ENCODE assay signal across 8 mouse cellular contexts in the genomic region with DNA sequence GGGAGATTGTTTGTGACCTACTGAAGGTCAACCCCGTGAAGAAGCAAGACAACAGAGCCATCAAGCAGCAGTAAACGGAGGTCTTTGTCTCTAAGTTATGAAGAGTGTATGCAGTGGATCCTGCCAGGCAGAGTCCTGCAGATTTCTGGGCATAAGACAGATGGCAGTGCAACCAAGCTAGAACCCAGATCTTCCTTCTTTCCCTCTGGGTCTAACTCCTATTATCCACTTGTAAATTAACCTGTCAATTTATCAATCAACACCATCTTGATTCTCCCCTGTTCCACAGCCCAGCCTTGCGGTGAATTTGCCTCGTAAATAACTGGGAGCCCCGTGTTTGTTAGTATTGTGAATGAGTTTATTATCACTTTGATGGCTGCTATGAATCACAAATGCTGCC.
DNase-seq lines count a peak whose midpoint lies in the region; ATAC-seq and TF ChIP-seq lines count a peak whose summit lies in the region.

No protein-coding gene starts in this region.

- DNase-seq in adrenal gland, adult (ENCODE audit: inconsistent age in 2 of 2, low spot score in 1 of 2), result peak; percentile 5 to 56
- no peak for DNase-seq in adrenal gland, adult 8-10 months
- DNase-seq in lung, adult 2 months, result no peak
- no peak for DNase-seq in lung, adult 18-20 months
- peak; percentile 73 for DNase-seq in hindbrain, postnatal 0 days (ENCODE audit: low spot score)
- DNase-seq in ovary, postnatal 14 days (ENCODE audit: low spot score), result no peak
- DNase-seq in thymus, postnatal 4 days, result no peak

- H3K9ac ChIP-seq in hindbrain, postnatal 0 days (replicated peaks; ENCODE audit: low read length), result no peak overlapping the region
- H3K9ac ChIP-seq in midbrain, embryonic 15.5 days, result no peak overlapping the region

- H3K4me1 ChIP-seq in lung, adult 2 months (ENCODE audit: control insufficient read depth, insufficient read depth, low read length), result no peaks in the 10 kb centered on the region
- H3K4me1 ChIP-seq in hindbrain, postnatal 0 days (ENCODE audit: insufficient read depth, low read length), result no peaks in the 10 kb centered on the region
- H3K4me1 ChIP-seq in midbrain, embryonic 15.5 days, result no peaks in the 10 kb centered on the region

- no peaks in the 10 kb centered on the region for H3K9me3 ChIP-seq in hindbrain, postnatal 0 days (ENCODE audit: low read length)
- no peaks in the 10 kb centered on the region for H3K9me3 ChIP-seq in midbrain, embryonic 15.5 days

- no peak overlapping the region for H3K4me3 ChIP-seq in lung, adult 2 months (replicated peaks; ENCODE audit: extremely low read depth, low read depth, low read length)
- peak overlapping the region; percentile 3; the same call in 1 of the 2 replicates for H3K4me3 ChIP-seq in hindbrain, postnatal 0 days (ENCODE audit: low read length)
- no peak overlapping the region for H3K4me3 ChIP-seq in midbrain, embryonic 15.5 days

- H3K27ac ChIP-seq in hindbrain, postnatal 0 days, result no peak overlapping the region
- no peak overlapping the region for H3K27ac ChIP-seq in midbrain, embryonic 15.5 days

- H3K4me2 ChIP-seq in hindbrain, postnatal 0 days (ENCODE audit: low read depth, low read length), result peak overlapping the region; percentile 43
- peak overlapping the region; percentile 9; the same call in 1 of the 2 replicates for H3K4me2 ChIP-seq in midbrain, embryonic 15.5 days

- no peaks in the 10 kb centered on the region for H3K27me3 ChIP-seq in hindbrain, postnatal 0 days (ENCODE audit: insufficient read depth, low read length)
- 0 out of 2 replicates have a peak, but pooled peaks cover 2% of the 10 kb centered on the region for H3K27me3 ChIP-seq in midbrain, embryonic 15.5 days (replicated peaks)

- TF ChIP-seq POLR2A in lung, adult 2 months (IDR thresholded peaks at IDR 0.05; ENCODE audit: borderline replicate concordance, extremely low read depth, low read depth, low read length), result no peak

- 22% methylated on average over 5 of the region's 5 CpGs for WGBS in lung, adult 2 months
- WGBS in hindbrain, postnatal 0 days, result 12% methylated on average over 5 of the region's 5 CpGs
- WGBS in midbrain, embryonic 15.5 days, result 26% methylated on average over 5 of the region's 5 CpGs

- 0 out of 2 replicates have a peak, but pooled peaks have one; percentile 11 for TF ChIP-seq CTCF in lung, adult 2 months (IDR thresholded peaks at IDR 0.05; ENCODE audit: insufficient read depth, low read length)
- TF ChIP-seq CTCF in hindbrain, postnatal 0 days (IDR thresholded peaks at IDR 0.05; ENCODE audit: low read depth), result peak; percentile 72

- no peaks in the 10 kb centered on the region for H3K36me3 ChIP-seq in hindbrain, postnatal 0 days (ENCODE audit: insufficient read depth, low read length)
- no peaks in the 10 kb centered on the region for H3K36me3 ChIP-seq in midbrain, embryonic 15.5 days (replicated peaks)

- ATAC-seq in hindbrain, postnatal 0 days, result peak; percentile 75; the same call in 1 of the 2 replicates
- peak; percentile 75 for ATAC-seq in midbrain, embryonic 15.5 days (replicated peaks)

Comparison
In these comparisons a context has a peak if more than half of its experiments do, and no peak if none do; other contexts are left out.
1. DNase-seq: peak in adrenal gland, adult (2 of 2) and hindbrain, postnatal 0 days (single experiment); none in adrenal gland, adult 8-10 months (single experiment), lung, adult 2 months (single experiment), lung, adult 18-20 months (0 of 2), ovary, postnatal 14 days (single experiment) and thymus, postnatal 4 days (single experiment).